Mouse (Mus musculus): ENCODE measurements around the gene Mast3. TPM values are rescaled to one million over a fixed set of nuclear protein-coding genes. Genes with fewer than 3 reads are reported as not detected.
"Not testable (repeated sequence)": the region's sequence is repeated elsewhere in the genome, so short reads cannot be mapped to it uniquely, and the experiment has no call there.

The Mast3 gene
- polyA plus RNA-seq, 1 experiment from 2014 or later = 5.0 TPM

DNA sequence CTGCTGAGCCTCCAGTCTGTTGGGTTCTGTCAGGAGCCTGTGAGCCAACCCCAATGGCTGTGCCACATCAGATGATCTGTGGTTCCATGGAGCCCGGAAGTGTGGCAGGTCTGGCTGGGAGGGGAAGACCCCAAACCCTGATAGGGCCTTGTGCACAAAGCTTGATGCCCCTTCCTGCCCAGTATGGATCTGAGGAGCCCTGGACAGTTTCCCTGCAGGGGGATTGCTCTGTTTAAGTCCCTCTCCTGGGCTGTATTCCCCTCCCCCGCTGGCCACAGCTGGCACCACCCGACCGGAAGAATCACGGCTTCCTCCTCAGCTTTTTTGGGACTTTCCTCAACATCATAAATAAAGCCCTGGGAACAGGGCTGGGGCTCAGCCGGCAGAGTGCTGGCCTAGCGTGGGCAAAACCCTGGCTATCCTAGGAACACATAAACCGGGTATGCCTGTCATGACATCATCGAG, 28.2 kb upstream of the Mast3 start:
- ATAC-seq (replicated peaks; ENCODE audit: insufficient number of reproducible peaks, insufficient read depth, low FRiP score, low read depth) = no peak
- 50% methylated on average over 9 of the region's 9 CpGs for WGBS
- H3K27me3 ChIP-seq = no peaks in the 10 kb centered on the region
- peaks cover 14% of the 10 kb centered on the region for H3K4me1 ChIP-seq (replicated peaks)
- no peaks in the 10 kb centered on the region for H3K36me3 ChIP-seq
- H3K27ac ChIP-seq = peak overlapping the region; percentile 58
- H3K9me3 ChIP-seq (replicated peaks) = no peaks in the 10 kb centered on the region
- H3K4me2 ChIP-seq = peak overlapping the region; percentile 24; the same call in 1 of the 2 replicates
- no peak overlapping the region for H3K9ac ChIP-seq
- H3K4me3 ChIP-seq = no peak overlapping the region

- no peaks in the 10 kb centered on the region for H3K36me3 ChIP-seq
- WGBS = 63% methylated on average over 11 of the region's 11 CpGs
- no peak for ATAC-seq (replicated peaks; ENCODE audit: insufficient number of reproducible peaks, insufficient read depth, low FRiP score, low read depth)
- H3K27ac ChIP-seq = no peak overlapping the region
- H3K4me3 ChIP-seq = no peak overlapping the region
- H3K9me3 ChIP-seq (replicated peaks) = no peaks in the 10 kb centered on the region
- H3K9ac ChIP-seq = no peak overlapping the region
- H3K27me3 ChIP-seq = no peaks in the 10 kb centered on the region
- H3K4me1 ChIP-seq (replicated peaks) = peaks cover 14% of the 10 kb centered on the region
- no peak overlapping the region for H3K4me2 ChIP-seq
Observed at GRCm38 (mm10) chr8:70832371-70832770, 27.5 kb upstream of the Mast3 start.

- no peak for ATAC-seq (replicated peaks; ENCODE audit: insufficient number of reproducible peaks, insufficient read depth, low FRiP score, low read depth)
- H3K9me3 ChIP-seq (replicated peaks) = no peaks in the 10 kb centered on the region
- H3K27me3 ChIP-seq = no peaks in the 10 kb centered on the region
- H3K4me2 ChIP-seq = no peak overlapping the region
- H3K4me3 ChIP-seq = no peak overlapping the region
- H3K9ac ChIP-seq = no peak overlapping the region
- no peak overlapping the region for H3K27ac ChIP-seq
- peaks cover 14% of the 10 kb centered on the region for H3K4me1 ChIP-seq (replicated peaks)
- WGBS = 85% methylated on average over 8 of the region's 8 CpGs
- H3K36me3 ChIP-seq = no peaks in the 10 kb centered on the region
Observed at GRCm38 (mm10) chr8:70831517-70831916, 26.7 kb upstream of the Mast3 start.

DNA sequence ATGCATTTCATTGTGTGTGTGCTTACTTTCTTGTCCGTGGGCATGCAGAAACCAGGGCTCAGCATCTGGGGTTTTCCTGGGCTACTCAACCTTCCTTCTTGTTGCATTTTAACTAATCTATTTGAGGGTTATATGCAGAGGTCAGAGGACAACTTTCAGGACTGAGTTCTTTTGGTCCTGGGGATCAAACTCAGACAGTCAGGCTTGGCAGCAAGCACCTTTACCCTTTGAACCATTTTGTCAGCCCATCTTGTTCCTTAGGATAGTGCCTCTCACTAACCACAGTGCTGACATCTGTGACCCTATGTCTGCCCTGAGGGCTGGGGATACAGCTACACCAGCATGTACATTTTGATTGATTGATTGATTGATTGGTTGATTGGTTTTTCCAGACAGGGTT, 22.9 kb upstream of the Mast3 start:
- Histone ChIP-seq H3K27me3 (peaks cover 4% of the 10 kb centered on the region; the same call in 1 of the 2 replicates), H3K27ac (no peak overlapping the region), H3K4me1 (replicated peaks) (peaks cover 1% of the 10 kb centered on the region), H3K36me3 (no peaks in the 10 kb centered on the region), H3K9me3 (replicated peaks) (no peaks in the 10 kb centered on the region), H3K9ac (no peak overlapping the region), H3K4me3 (no peak overlapping the region), H3K4me2 (no peak overlapping the region)
- no peak for ATAC-seq (replicated peaks; ENCODE audit: insufficient number of reproducible peaks, insufficient read depth, low FRiP score, low read depth)
- 84% methylated on average over 1 of the region's 1 CpGs for WGBS

DNA sequence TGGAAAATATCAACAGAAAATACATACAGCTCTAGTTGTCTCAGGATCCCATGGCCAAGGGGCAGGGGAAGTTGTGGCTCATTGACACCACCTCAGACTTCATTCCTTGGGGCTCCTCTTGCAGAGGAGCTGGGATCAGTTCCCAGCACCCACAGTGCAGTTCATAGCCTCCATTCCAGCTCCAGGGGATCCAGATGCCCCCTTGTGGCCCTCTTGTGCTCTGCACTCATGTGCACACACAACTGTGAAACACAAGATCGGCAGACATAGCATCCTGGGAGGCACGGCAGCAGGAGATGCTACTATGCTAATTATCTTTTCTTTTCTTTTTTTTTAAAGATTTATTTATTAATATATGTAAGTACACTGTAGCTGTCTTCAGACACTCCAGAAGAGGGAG, 22.2 kb upstream of the Mast3 start:
- no peak overlapping the region for H3K4me2 ChIP-seq
- H3K9me3 ChIP-seq (replicated peaks) = no peaks in the 10 kb centered on the region
- H3K27me3 ChIP-seq = peaks cover 4% of the 10 kb centered on the region; the same call in 1 of the 2 replicates
- ATAC-seq (replicated peaks; ENCODE audit: insufficient number of reproducible peaks, insufficient read depth, low FRiP score, low read depth) = no peak
- 95% methylated on average over 2 of the region's 2 CpGs for WGBS
- H3K9ac ChIP-seq = no peak overlapping the region
- H3K4me3 ChIP-seq = no peak overlapping the region
- H3K27ac ChIP-seq = no peak overlapping the region
- H3K4me1 ChIP-seq (replicated peaks) = no peaks in the 10 kb centered on the region
- H3K36me3 ChIP-seq = no peaks in the 10 kb centered on the region

- Histone ChIP-seq H3K9me3 (replicated peaks) (no peaks in the 10 kb centered on the region), H3K4me3 (no peak overlapping the region), H3K36me3 (no peaks in the 10 kb centered on the region), H3K9ac (no peak overlapping the region), H3K27me3 (peaks cover 7% of the 10 kb centered on the region), H3K4me1 (replicated peaks) (0 out of 2 replicates have a peak, but pooled peaks cover 3% of the 10 kb centered on the region), H3K4me2 (no peak overlapping the region), H3K27ac (no peak overlapping the region)
- ATAC-seq (replicated peaks; ENCODE audit: insufficient number of reproducible peaks, insufficient read depth, low FRiP score, low read depth) = no peak
- WGBS = 76% methylated on average over 8 of the region's 8 CpGs
Observed at GRCm38 (mm10) chr8:70825816-70826215, 21.0 kb upstream of the Mast3 start.

GRCm38 (mm10) chr8:70823802-70824201, 18.9 kb upstream of the Mast3 start:
- 0 out of 2 replicates have a peak, but pooled peaks cover 10% of the 10 kb centered on the region for H3K4me1 ChIP-seq (replicated peaks)
- no peaks in the 10 kb centered on the region for H3K36me3 ChIP-seq
- ATAC-seq (replicated peaks; ENCODE audit: insufficient number of reproducible peaks, insufficient read depth, low FRiP score, low read depth) = no peak

GRCm38 (mm10) chr8:70822594-70822993, 17.7 kb upstream of the Mast3 start:
- H3K27ac ChIP-seq; H3K4me3 ChIP-seq; H3K9ac ChIP-seq; ATAC-seq (replicated peaks; ENCODE audit: insufficient number of reproducible peaks, insufficient read depth, low FRiP score, low read depth); H3K4me2 ChIP-seq; H3K36me3 ChIP-seq; H3K4me1 ChIP-seq (replicated peaks): not testable (repeated sequence)
- H3K9me3 ChIP-seq (replicated peaks) = peaks cover 11% of the 10 kb centered on the region
- peaks cover 29% of the 10 kb centered on the region for H3K27me3 ChIP-seq
- 87% methylated on average over 3 of the region's 3 CpGs for WGBS

More at GRCm38 (mm10) chr8:70823802-70824201, 18.9 kb upstream of the Mast3 start:
- Histone ChIP-seq H3K9me3 (replicated peaks) (peaks cover 5% of the 10 kb centered on the region), H3K27me3 (peaks cover 25% of the 10 kb centered on the region), H3K4me2 (no peak overlapping the region), H3K9ac (no peak overlapping the region), H3K27ac (no peak overlapping the region), H3K4me3 (no peak overlapping the region)
- 78% methylated on average over 7 of the region's 7 CpGs for WGBS

GRCm38 (mm10) chr8:70821992-70822391, 17.1 kb upstream of the Mast3 start:
- WGBS = 34% methylated on average over 11 of the region's 11 CpGs
- Histone ChIP-seq H3K27me3 (peaks cover 32% of the 10 kb centered on the region), H3K27ac (no peak overlapping the region), H3K9ac (no peak overlapping the region), H3K4me2 (no peak overlapping the region), H3K9me3 (replicated peaks) (peaks cover 11% of the 10 kb centered on the region), H3K36me3 (no peaks in the 10 kb centered on the region), H3K4me1 (replicated peaks) (peaks cover 10% of the 10 kb centered on the region; the same call in 1 of the 2 replicates), H3K4me3 (no peak overlapping the region)
- no peak for ATAC-seq (replicated peaks; ENCODE audit: insufficient number of reproducible peaks, insufficient read depth, low FRiP score, low read depth)

DNA sequence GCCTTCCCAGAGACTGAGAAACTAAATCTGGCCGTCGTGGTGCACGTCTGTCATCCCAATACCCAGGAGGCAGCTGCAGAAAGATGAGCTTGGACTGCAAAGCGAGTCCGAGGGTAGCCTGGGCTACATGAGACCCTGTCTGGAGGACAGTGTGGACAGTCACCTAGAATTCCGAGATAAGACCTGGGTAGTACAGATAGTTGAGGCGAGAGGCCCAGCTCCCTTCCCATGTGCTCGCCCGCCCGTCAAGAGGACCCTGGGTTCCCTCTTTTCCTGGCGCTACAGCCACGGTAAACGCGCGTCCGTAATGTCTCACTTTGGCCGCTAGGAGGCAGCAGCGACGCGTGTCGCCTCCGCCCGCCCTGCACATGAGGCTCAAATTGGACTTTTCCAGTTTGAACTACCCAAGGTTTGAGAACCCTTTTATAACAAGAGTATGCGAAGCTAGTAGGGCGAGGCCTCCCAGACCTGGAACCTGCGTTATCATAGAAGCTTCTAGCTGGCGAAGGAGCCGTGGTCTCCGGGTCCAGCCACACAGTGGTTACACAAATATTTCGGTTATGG, 16.6 kb upstream of the Mast3 start:
- ATAC-seq (replicated peaks; ENCODE audit: insufficient number of reproducible peaks, insufficient read depth, low FRiP score, low read depth) = no peak
- 14% methylated on average over 30 of the region's 30 CpGs for WGBS
- no peak overlapping the region for H3K9ac ChIP-seq

DNA sequence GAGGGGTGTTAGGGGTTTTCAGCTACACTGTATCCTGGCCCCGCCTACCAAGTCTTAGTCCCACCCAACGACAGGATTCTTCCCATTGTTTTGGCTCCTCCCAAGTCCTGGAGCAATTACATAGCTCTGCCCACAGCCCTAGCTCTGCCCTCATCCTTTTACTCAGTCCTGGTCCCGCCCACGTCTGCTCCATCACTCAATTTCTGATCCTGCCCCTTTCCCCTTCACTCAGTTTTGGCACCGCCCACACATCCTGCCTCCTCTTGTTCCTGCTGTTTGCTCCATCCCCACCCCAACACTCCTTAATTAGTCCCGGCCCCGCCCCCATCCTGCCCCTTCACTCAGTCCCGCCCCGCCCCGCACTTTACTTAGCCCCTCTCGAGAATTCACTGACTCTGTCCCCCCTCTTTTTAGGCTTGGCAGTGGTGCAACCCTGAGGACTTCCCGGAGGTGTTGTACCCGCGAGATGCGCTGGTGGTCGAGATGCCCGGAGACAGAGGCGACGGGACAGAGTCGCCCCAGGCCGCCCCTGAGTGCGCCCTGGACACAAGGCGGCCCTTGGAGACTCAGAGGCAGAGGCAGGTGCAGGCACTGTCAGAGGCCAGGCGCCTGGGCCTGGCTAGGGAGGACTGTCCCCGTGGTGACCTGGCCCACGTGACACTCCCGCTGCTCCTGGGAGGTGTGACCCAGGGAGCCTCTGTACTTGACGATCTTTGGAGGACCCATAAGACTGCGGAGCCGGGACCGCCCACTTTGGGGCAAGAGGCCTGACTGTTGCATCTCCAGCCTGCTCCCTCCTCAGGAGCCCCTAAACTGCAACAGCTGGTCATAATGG, 15.5 kb upstream of the Mast3 start:
- H3K27ac ChIP-seq = no peak overlapping the region
- H3K4me3 ChIP-seq = no peak overlapping the region
- H3K27me3 ChIP-seq = peaks cover 48% of the 10 kb centered on the region

More for the DNA sequence above, 16.6 kb upstream of the Mast3 start:
- Histone ChIP-seq H3K27me3 (peaks cover 37% of the 10 kb centered on the region), H3K4me2 (no peak overlapping the region), H3K4me1 (replicated peaks) (peaks cover 14% of the 10 kb centered on the region; the same call in 1 of the 2 replicates), H3K4me3 (no peak overlapping the region), H3K27ac (no peak overlapping the region), H3K9me3 (replicated peaks) (peaks cover 11% of the 10 kb centered on the region), H3K36me3 (no peaks in the 10 kb centered on the region)

More for the DNA sequence above, 15.5 kb upstream of the Mast3 start:
- Histone ChIP-seq H3K4me1 (replicated peaks) (peaks cover 14% of the 10 kb centered on the region; the same call in 1 of the 2 replicates), H3K36me3 (no peaks in the 10 kb centered on the region), H3K9ac (no peak overlapping the region), H3K4me2 (peak overlapping the region; percentile 19; the same call in 1 of the 2 replicates), H3K9me3 (replicated peaks) (peaks cover 11% of the 10 kb centered on the region)
- ATAC-seq (replicated peaks; ENCODE audit: insufficient number of reproducible peaks, insufficient read depth, low FRiP score, low read depth) = peak; percentile 58
- WGBS = 7% methylated on average over 31 of the region's 31 CpGs
